Mouse (Mus musculus): ENCODE data around the gene Mapk11. TPM values are rescaled to one million over a fixed set of nuclear protein-coding genes. Genes with fewer than 3 reads are reported as not detected.

The Mapk11 gene
- total and polyA plus RNA-seq, 2 experiments from 2014 or later: 19.3 to 34.8 TPM

- H3K4me1 ChIP-seq (ENCODE audit: insufficient read depth, low read length): peaks cover 11% of the 10 kb centered on the region
- no peak overlapping the region for H3K4me2 ChIP-seq (ENCODE audit: low read depth, low read length, poor library complexity, severe bottlenecking)
- 58% methylated on average over 10 of the region's 10 CpGs for WGBS
- no peak overlapping the region for H3K4me3 ChIP-seq (ENCODE audit: low read depth, low read length)
- no peak for ATAC-seq (ENCODE audit: low FRiP score)
- no peak overlapping the region for H3K9ac ChIP-seq (replicated peaks; ENCODE audit: low read length, poor library complexity, severe bottlenecking)
- peaks cover 47% of the 10 kb centered on the region for H3K36me3 ChIP-seq (ENCODE audit: insufficient read depth, low read length)
- no peaks in the 10 kb centered on the region for H3K9me3 ChIP-seq (ENCODE audit: low read length)
- no peaks in the 10 kb centered on the region for H3K27me3 ChIP-seq (ENCODE audit: insufficient read depth, low read length)
- no peak for TF ChIP-seq CTCF (IDR thresholded peaks at IDR 0.05)
- DNase-seq (ENCODE audit: low spot score): no peak
- no peak overlapping the region for H3K27ac ChIP-seq (ENCODE audit: low read depth, low read length)
Observed at GRCm38 (mm10) chr15:89168922-89169321, 19.5 kb upstream of the Mapk11 start.

GRCm38 (mm10) chr15:89165478-89165877 is 16.1 kb upstream of the Mapk11 start:
- Histone ChIP-seq H3K9me3 (ENCODE audit: low read length) (no peaks in the 10 kb centered on the region), H3K4me1 (ENCODE audit: insufficient read depth, low read length) (no peaks in the 10 kb centered on the region), H3K4me3 (ENCODE audit: low read depth, low read length) (no peak overlapping the region), H3K36me3 (ENCODE audit: insufficient read depth, low read length) (peaks cover 81% of the 10 kb centered on the region), H3K9ac (replicated peaks; ENCODE audit: low read length, poor library complexity, severe bottlenecking) (no peak overlapping the region), H3K27ac (ENCODE audit: low read depth, low read length) (no peak overlapping the region), H3K4me2 (ENCODE audit: low read depth, low read length, poor library complexity, severe bottlenecking) (no peak overlapping the region), H3K27me3 (ENCODE audit: insufficient read depth, low read length) (no peaks in the 10 kb centered on the region)
- DNase-seq (ENCODE audit: low spot score) (no peak), ATAC-seq (ENCODE audit: low FRiP score) (no peak)
- 95% methylated on average over 12 of the region's 12 CpGs for WGBS
- TF ChIP-seq CTCF (IDR thresholded peaks at IDR 0.05): no peak

GRCm38 (mm10) chr15:89161397-89161796 is 12.0 kb upstream of the Mapk11 start:
- no peak for TF ChIP-seq CTCF (IDR thresholded peaks at IDR 0.05)
- no peaks in the 10 kb centered on the region for H3K27me3 ChIP-seq (ENCODE audit: insufficient read depth, low read length)
- no peaks in the 10 kb centered on the region for H3K9me3 ChIP-seq (ENCODE audit: low read length)
- H3K4me3 ChIP-seq (ENCODE audit: low read depth, low read length): no peak overlapping the region
- H3K4me2 ChIP-seq (ENCODE audit: low read depth, low read length, poor library complexity, severe bottlenecking): no peak overlapping the region
- H3K4me1 ChIP-seq (ENCODE audit: insufficient read depth, low read length): no peaks in the 10 kb centered on the region
- no peak for DNase-seq (ENCODE audit: low spot score)
- no peak overlapping the region for H3K27ac ChIP-seq (ENCODE audit: low read depth, low read length)
- 91% methylated on average over 9 of the region's 9 CpGs for WGBS
- H3K9ac ChIP-seq (replicated peaks; ENCODE audit: low read length, poor library complexity, severe bottlenecking): no peak overlapping the region
- H3K36me3 ChIP-seq (ENCODE audit: insufficient read depth, low read length): peaks cover 100% of the 10 kb centered on the region
- ATAC-seq (ENCODE audit: low FRiP score): no peak

GRCm38 (mm10) chr15:89158516-89158915 is 9.1 kb upstream of the Mapk11 start:
- H3K27ac ChIP-seq (ENCODE audit: low read depth, low read length): no peak overlapping the region
- no peaks in the 10 kb centered on the region for H3K27me3 ChIP-seq (ENCODE audit: insufficient read depth, low read length)
- no peak overlapping the region for H3K4me2 ChIP-seq (ENCODE audit: low read depth, low read length, poor library complexity, severe bottlenecking)
- no peak overlapping the region for H3K9ac ChIP-seq (replicated peaks; ENCODE audit: low read length, poor library complexity, severe bottlenecking)
- DNase-seq (ENCODE audit: low spot score): no peak
- no peak overlapping the region for H3K4me3 ChIP-seq (ENCODE audit: low read depth, low read length)
- TF ChIP-seq CTCF (IDR thresholded peaks at IDR 0.05): no peak
- no peaks in the 10 kb centered on the region for H3K4me1 ChIP-seq (ENCODE audit: insufficient read depth, low read length)
- peaks cover 94% of the 10 kb centered on the region for H3K36me3 ChIP-seq (ENCODE audit: insufficient read depth, low read length)
- 94% methylated on average over 16 of the region's 16 CpGs for WGBS
- ATAC-seq (ENCODE audit: low FRiP score): no peak
- H3K9me3 ChIP-seq (ENCODE audit: low read length): no peaks in the 10 kb centered on the region

GRCm38 (mm10) chr15:89157954-89158353 is 8.5 kb upstream of the Mapk11 start:
- 64% methylated on average over 7 of the region's 7 CpGs for WGBS
- no peak overlapping the region for H3K4me3 ChIP-seq (ENCODE audit: low read depth, low read length)
- ATAC-seq (ENCODE audit: low FRiP score): 0 out of 2 replicates have a peak, but pooled peaks have one; percentile 21

GRCm38 (mm10) chr15:89152312-89152711 is 2.9 kb upstream of the Mapk11 start:
- Histone ChIP-seq H3K9ac (replicated peaks; ENCODE audit: low read length, poor library complexity, severe bottlenecking) (no peak overlapping the region), H3K4me2 (ENCODE audit: low read depth, low read length, poor library complexity, severe bottlenecking) (no peak overlapping the region), H3K4me3 (ENCODE audit: low read depth, low read length) (no peak overlapping the region), H3K9me3 (ENCODE audit: low read length) (no peaks in the 10 kb centered on the region), H3K27me3 (ENCODE audit: insufficient read depth, low read length) (no peaks in the 10 kb centered on the region), H3K4me1 (ENCODE audit: insufficient read depth, low read length) (peaks cover 21% of the 10 kb centered on the region), H3K27ac (ENCODE audit: low read depth, low read length) (no peak overlapping the region), H3K36me3 (ENCODE audit: insufficient read depth, low read length) (peaks cover 32% of the 10 kb centered on the region)
- ATAC-seq (ENCODE audit: low FRiP score) (no peak), DNase-seq (ENCODE audit: low spot score) (peak; percentile 37)
- no peak for TF ChIP-seq CTCF (IDR thresholded peaks at IDR 0.05)

More at GRCm38 (mm10) chr15:89157954-89158353, 8.5 kb upstream of the Mapk11 start:
- DNase-seq (ENCODE audit: low spot score): peak; percentile 65
- Histone ChIP-seq H3K9ac (replicated peaks; ENCODE audit: low read length, poor library complexity, severe bottlenecking) (no peak overlapping the region), H3K27ac (ENCODE audit: low read depth, low read length) (no peak overlapping the region), H3K9me3 (ENCODE audit: low read length) (no peaks in the 10 kb centered on the region), H3K36me3 (ENCODE audit: insufficient read depth, low read length) (peaks cover 89% of the 10 kb centered on the region), H3K4me1 (ENCODE audit: insufficient read depth, low read length) (no peaks in the 10 kb centered on the region), H3K27me3 (ENCODE audit: insufficient read depth, low read length) (no peaks in the 10 kb centered on the region), H3K4me2 (ENCODE audit: low read depth, low read length, poor library complexity, severe bottlenecking) (no peak overlapping the region)
- TF ChIP-seq CTCF (IDR thresholded peaks at IDR 0.05): peak; percentile 79

All from midbrain, postnatal 0 days (tissue).